Mouse (Mus musculus): ENCODE measurements around the gene Plscr1. TPM values are rescaled to one million over a fixed set of nuclear protein-coding genes. Genes with fewer than 3 reads are reported as not detected.

Gene Plscr1
- polyA plus RNA-seq, 1 experiment from 2014 or later, result 8.9 TPM

GRCm38 (mm10) chr9:92266558-92267171 lies 17.1 kb downstream of the Plscr1 start:
- no peak overlapping the region for H3K4me3 ChIP-seq
- no peaks in the 10 kb centered on the region for H3K9me3 ChIP-seq
- no peaks in the 10 kb centered on the region for H3K36me3 ChIP-seq (replicated peaks)
- no peaks in the 10 kb centered on the region for H3K27me3 ChIP-seq (replicated peaks)
- 89% methylated on average over 8 of the region's 8 CpGs for WGBS
- no peak overlapping the region for H3K4me2 ChIP-seq
- no peak overlapping the region for H3K27ac ChIP-seq
- H3K4me1 ChIP-seq, result no peaks in the 10 kb centered on the region
- no peak overlapping the region for H3K9ac ChIP-seq
- ATAC-seq (replicated peaks), result no peak

- H3K9ac ChIP-seq, result no peak overlapping the region
- H3K4me3 ChIP-seq, result no peak overlapping the region
- H3K36me3 ChIP-seq (replicated peaks), result no peaks in the 10 kb centered on the region
- H3K27ac ChIP-seq, result no peak overlapping the region
- no peak overlapping the region for H3K4me2 ChIP-seq
- no peaks in the 10 kb centered on the region for H3K9me3 ChIP-seq
- WGBS, result 83% methylated on average over 1 of the region's 1 CpGs
- H3K27me3 ChIP-seq (replicated peaks), result no peaks in the 10 kb centered on the region
- H3K4me1 ChIP-seq, result no peaks in the 10 kb centered on the region
- ATAC-seq (replicated peaks), result no peak
These were observed 18.2 kb downstream of the Plscr1 start for GRCm38 (mm10) chr9:92267732-92268131.

DNA sequence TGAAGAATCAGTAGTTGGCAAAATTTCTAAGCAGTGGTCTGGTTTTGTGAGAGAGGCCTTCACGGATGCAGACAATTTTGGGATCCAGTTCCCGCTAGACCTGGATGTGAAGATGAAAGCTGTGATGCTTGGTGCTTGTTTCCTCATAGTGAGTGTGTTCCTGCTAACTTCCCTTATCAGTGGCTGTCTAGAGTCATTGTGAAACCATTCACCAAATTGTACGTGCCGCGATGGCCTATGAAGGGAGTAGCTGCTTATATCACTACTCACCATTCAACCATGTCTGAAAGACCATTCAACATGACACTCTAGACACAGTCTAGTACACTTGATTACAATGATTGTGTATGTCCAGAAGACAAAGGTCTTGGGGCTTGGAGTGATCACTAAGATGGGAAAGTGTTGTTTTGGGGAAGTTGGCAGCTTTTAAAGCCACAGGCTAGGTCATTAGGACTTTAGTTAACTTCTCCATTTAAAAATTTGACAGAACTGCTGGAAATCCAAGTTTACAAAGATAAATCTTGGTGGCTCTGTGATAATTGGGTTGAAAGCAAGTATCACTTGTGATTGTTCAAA lies 20.4 kb downstream of the Plscr1 start:
- Histone ChIP-seq H3K4me3 (no peak overlapping the region), H3K9me3 (no peaks in the 10 kb centered on the region), H3K4me1 (no peaks in the 10 kb centered on the region), H3K27me3 (replicated peaks) (no peaks in the 10 kb centered on the region), H3K4me2 (no peak overlapping the region), H3K27ac (no peak overlapping the region), H3K9ac (no peak overlapping the region), H3K36me3 (replicated peaks) (no peaks in the 10 kb centered on the region)
- WGBS, result 97% methylated on average over 5 of the region's 5 CpGs
- no peak for ATAC-seq (replicated peaks)

- H3K36me3 ChIP-seq (replicated peaks), result no peaks in the 10 kb centered on the region
- H3K4me2 ChIP-seq, result no peak overlapping the region
- no peak overlapping the region for H3K27ac ChIP-seq
- H3K4me3 ChIP-seq, result no peak overlapping the region
- no peaks in the 10 kb centered on the region for H3K9me3 ChIP-seq
- H3K27me3 ChIP-seq (replicated peaks), result no peaks in the 10 kb centered on the region
- no peaks in the 10 kb centered on the region for H3K4me1 ChIP-seq
- 45% methylated on average over 4 of the region's 4 CpGs for WGBS
- no peak overlapping the region for H3K9ac ChIP-seq
- no peak for ATAC-seq (replicated peaks)
These were observed 21.4 kb downstream of the Plscr1 start for GRCm38 (mm10) chr9:92270927-92271326.

- H3K9ac ChIP-seq, result no peak overlapping the region
- no peak overlapping the region for H3K27ac ChIP-seq
- no peaks in the 10 kb centered on the region for H3K9me3 ChIP-seq
- no peaks in the 10 kb centered on the region for H3K36me3 ChIP-seq (replicated peaks)
- no peak overlapping the region for H3K4me3 ChIP-seq
- no peaks in the 10 kb centered on the region for H3K4me1 ChIP-seq
- H3K4me2 ChIP-seq, result no peak overlapping the region
- ATAC-seq (replicated peaks), result no peak
- H3K27me3 ChIP-seq (replicated peaks), result no peaks in the 10 kb centered on the region
- WGBS, result 92% methylated on average over 4 of the region's 4 CpGs
These were observed 23.1 kb downstream of the Plscr1 start for GRCm38 (mm10) chr9:92272650-92273049.

GRCm38 (mm10) chr9:92273271-92273670 lies 23.7 kb downstream of the Plscr1 start:
- 91% methylated on average over 2 of the region's 2 CpGs for WGBS
- no peak overlapping the region for H3K27ac ChIP-seq
- H3K36me3 ChIP-seq (replicated peaks), result no peaks in the 10 kb centered on the region
- ATAC-seq (replicated peaks), result no peak
- no peak overlapping the region for H3K4me3 ChIP-seq
- H3K27me3 ChIP-seq (replicated peaks), result no peaks in the 10 kb centered on the region
- H3K9me3 ChIP-seq, result no peaks in the 10 kb centered on the region
- H3K4me1 ChIP-seq, result no peaks in the 10 kb centered on the region
- no peak overlapping the region for H3K9ac ChIP-seq
- H3K4me2 ChIP-seq, result no peak overlapping the region

- Histone ChIP-seq H3K4me3 (no peak overlapping the region), H3K27me3 (replicated peaks) (no peaks in the 10 kb centered on the region), H3K27ac (no peak overlapping the region), H3K36me3 (replicated peaks) (no peaks in the 10 kb centered on the region), H3K9me3 (no peaks in the 10 kb centered on the region), H3K9ac (no peak overlapping the region), H3K4me2 (no peak overlapping the region), H3K4me1 (no peaks in the 10 kb centered on the region)
- 75% methylated on average over 6 of the region's 6 CpGs for WGBS
- ATAC-seq (replicated peaks), result no peak
These were observed 24.6 kb downstream of the Plscr1 start for GRCm38 (mm10) chr9:92273956-92274762.

DNA sequence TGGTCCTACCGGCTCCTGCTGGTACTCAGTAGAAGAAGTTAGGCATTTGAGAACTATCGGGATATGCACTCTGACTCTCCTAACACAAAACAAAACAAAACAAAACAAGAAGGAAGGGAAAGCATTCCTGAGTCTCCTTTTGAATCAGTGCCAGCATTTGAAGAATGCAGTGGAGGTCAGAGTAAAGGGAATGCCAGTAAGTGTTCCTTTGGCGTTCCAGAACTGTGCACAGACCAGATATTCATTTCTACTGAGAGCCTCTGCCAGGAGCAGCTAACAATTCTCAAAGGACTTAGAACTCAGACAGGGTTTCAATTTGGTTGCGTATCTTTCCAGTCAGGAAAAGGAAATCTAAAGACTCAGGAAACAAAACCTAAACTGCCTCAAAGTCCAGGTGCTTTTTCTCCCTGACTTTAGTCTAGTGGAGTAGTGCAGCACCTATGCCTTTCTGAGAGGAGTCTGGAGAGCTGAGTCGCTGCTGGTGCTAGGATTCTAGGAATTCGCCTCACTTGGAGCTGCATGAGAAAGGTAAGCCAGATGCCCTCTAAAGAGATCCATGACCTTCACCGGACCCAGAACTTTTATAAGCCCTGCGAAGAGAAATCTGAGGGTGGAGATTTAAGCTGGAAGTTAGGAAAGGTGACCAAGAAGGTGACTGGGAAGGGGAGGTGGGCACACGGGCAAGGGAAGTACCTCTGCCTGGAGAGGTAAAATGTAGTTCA lies 26.1 kb downstream of the Plscr1 start, which contains the start of gene Plscr2:
Gene Plscr2 (plus strand): TSS at position 117 of the 722 bp plus-strand sequence.
- no peaks in the 10 kb centered on the region for H3K4me1 ChIP-seq
- H3K4me2 ChIP-seq, result no peak within 1 kb of the TSS
- no peak within 1 kb of the TSS for H3K27ac ChIP-seq
- no peak within 1 kb of the TSS for H3K4me3 ChIP-seq
- H3K36me3 ChIP-seq (replicated peaks), result no peaks in the 10 kb centered on the region
- no peak within 1 kb of the TSS for H3K9ac ChIP-seq
- H3K27me3 ChIP-seq (replicated peaks), result no peaks in the 10 kb centered on the region
- no peaks in the 10 kb centered on the region for H3K9me3 ChIP-seq
- no peak for ATAC-seq (replicated peaks)
- 76% methylated on average over 9 of the region's 9 CpGs for WGBS

DNA sequence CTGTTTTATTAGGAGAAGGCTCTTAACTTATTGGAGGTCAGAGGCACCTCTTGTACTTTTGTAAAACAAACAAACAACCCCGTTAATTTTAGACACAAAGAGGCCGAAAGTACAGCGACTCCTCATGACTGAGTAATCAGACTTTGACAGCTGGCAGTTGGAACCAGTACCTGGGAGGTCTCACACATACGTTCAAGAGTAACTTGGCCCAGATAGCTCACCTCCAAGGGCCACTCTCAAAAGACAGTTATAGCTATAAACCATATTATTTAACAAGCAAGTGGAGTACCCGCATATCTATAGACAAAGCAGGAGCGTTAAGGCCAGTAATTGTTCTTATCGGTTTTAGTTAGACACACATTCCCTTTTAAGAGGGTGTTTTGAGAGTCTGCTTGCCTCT lies 26.8 kb downstream of the Plscr1 start:
- Histone ChIP-seq H3K4me2 (no peak overlapping the region), H3K27ac (no peak overlapping the region), H3K9me3 (no peaks in the 10 kb centered on the region), H3K4me1 (no peaks in the 10 kb centered on the region), H3K27me3 (replicated peaks) (no peaks in the 10 kb centered on the region), H3K4me3 (no peak overlapping the region), H3K9ac (no peak overlapping the region), H3K36me3 (replicated peaks) (no peaks in the 10 kb centered on the region)
- ATAC-seq (replicated peaks), result no peak
- WGBS, result 84% methylated on average over 7 of the region's 7 CpGs

- Histone ChIP-seq H3K36me3 (replicated peaks) (no peaks in the 10 kb centered on the region), H3K4me1 (no peaks in the 10 kb centered on the region), H3K9ac (no peak overlapping the region), H3K9me3 (no peaks in the 10 kb centered on the region), H3K27ac (no peak overlapping the region), H3K4me2 (no peak overlapping the region), H3K4me3 (no peak overlapping the region), H3K27me3 (replicated peaks) (no peaks in the 10 kb centered on the region)
- 80% methylated on average over 1 of the region's 1 CpGs for WGBS
- no peak for ATAC-seq (replicated peaks)
These were observed 30.5 kb downstream of the Plscr1 start for GRCm38 (mm10) chr9:92280048-92280447.

- WGBS, result 32% methylated on average over 7 of the region's 7 CpGs
- Histone ChIP-seq H3K9ac (no peak overlapping the region), H3K4me1 (no peaks in the 10 kb centered on the region), H3K4me3 (no peak overlapping the region), H3K9me3 (no peaks in the 10 kb centered on the region), H3K36me3 (replicated peaks) (no peaks in the 10 kb centered on the region), H3K27ac (no peak overlapping the region), H3K27me3 (replicated peaks) (no peaks in the 10 kb centered on the region), H3K4me2 (no peak overlapping the region)
- 0 out of 2 replicates have a peak, but pooled peaks have one; percentile 30 for ATAC-seq (replicated peaks)
These were observed 33.1 kb downstream of the Plscr1 start for GRCm38 (mm10) chr9:92282563-92283171.

DNA sequence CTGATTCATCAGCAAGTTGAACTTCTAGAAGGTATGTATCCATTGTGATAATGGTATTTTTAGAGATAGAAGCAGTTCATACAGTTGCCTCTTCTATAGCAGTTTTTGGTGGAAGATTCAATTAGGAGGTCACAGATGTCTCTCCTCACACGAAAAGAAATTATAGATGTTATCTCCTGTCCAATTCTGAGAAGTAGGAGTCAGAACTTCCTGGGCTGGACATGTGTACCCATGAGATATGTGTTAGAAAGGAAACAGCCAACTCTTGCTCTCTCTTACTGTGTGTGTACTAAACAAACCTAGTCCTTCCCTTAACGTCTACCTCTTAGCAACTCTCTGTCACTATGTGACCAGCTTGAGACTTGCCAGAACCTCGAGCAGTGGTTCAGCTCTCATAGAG lies 40.1 kb downstream of the Plscr1 start:
- no peak overlapping the region for H3K27ac ChIP-seq
- no peak overlapping the region for H3K4me2 ChIP-seq
- H3K9ac ChIP-seq, result no peak overlapping the region
- H3K4me1 ChIP-seq, result no peaks in the 10 kb centered on the region
- 80% methylated on average over 3 of the region's 3 CpGs for WGBS
- no peaks in the 10 kb centered on the region for H3K36me3 ChIP-seq (replicated peaks)
- ATAC-seq (replicated peaks), result no peak
- no peak overlapping the region for H3K4me3 ChIP-seq
- H3K9me3 ChIP-seq, result no peaks in the 10 kb centered on the region
- H3K27me3 ChIP-seq (replicated peaks), result no peaks in the 10 kb centered on the region
